In the genomic region with DNA sequence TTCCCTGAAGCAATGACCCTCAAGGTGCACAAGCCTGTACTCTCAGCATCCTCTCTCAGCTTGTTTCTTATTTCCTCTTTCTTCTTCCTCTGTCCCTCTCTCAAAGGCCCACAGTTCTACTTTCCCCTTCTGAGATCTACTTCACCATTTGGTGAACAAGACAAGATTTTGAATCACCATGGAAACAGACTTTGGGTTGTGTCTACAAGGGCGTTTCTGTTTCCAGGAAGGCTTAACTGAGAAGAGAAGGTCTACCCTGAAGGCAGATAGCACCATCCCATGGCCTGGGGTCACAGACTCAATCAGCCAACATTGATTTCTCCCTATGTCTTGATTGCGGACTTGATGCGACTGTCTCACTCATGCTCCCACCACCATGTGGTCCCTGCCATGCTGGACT, we compare ENCODE assay signal across 17 mouse cellular contexts. TPM values are rescaled to one million over a fixed set of nuclear protein-coding genes. Genes with fewer than 3 reads are reported as not detected.
DNase-seq lines count a peak whose midpoint lies in the region; ATAC-seq lines count a peak whose summit lies in the region.
"Had no signal": no experiment of that assay in that cellular context is flagged by ENCODE, and none has a peak within 500 bp of the region (broad histone marks: within the 10 kb centered on the region; RNA-seq: fewer than 3 reads in every experiment).

No protein-coding gene starts in this region.

- peak; percentile 89 for DNase-seq in heart, adult 11 months
- no peak for DNase-seq in heart, embryonic 10.5 days (ENCODE audit: low spot score)
- DNase-seq in CD4-positive helper T cell, adult 2 months (ENCODE audit: low read depth, low spot score) = peak; percentile 78
- no peak for DNase-seq in frontal cortex, postnatal 36 days (ENCODE audit: low spot score in 2 of 2)
- DNase-seq in cerebellum, adult 9-10 months = no peak
- DNase-seq: kidney, postnatal 10 days; liver, postnatal 0 days; right cerebral cortex, adult 18-20 months had no signal

- H3K9me3 ChIP-seq in heart, embryonic 10.5 days = no peaks in the 10 kb centered on the region; the same call in 1 of the 2 replicates
- H3K9me3 ChIP-seq: stomach, embryonic 15.5 days had no signal

- H3K27ac ChIP-seq in heart, embryonic 10.5 days = no peak overlapping the region
- H3K27ac ChIP-seq: forebrain, embryonic 10.5 days; hindbrain, embryonic 13.5 days; limb, embryonic 13.5 days; stomach, embryonic 15.5 days had no signal

- no peak overlapping the region for H3K4me3 ChIP-seq in heart, embryonic 10.5 days
- H3K4me3 ChIP-seq: forebrain, embryonic 10.5 days; hindbrain, embryonic 13.5 days; limb, embryonic 13.5 days; myocyte; stomach, embryonic 15.5 days had no signal

- no peaks in the 10 kb centered on the region for H3K27me3 ChIP-seq in heart, embryonic 10.5 days (ENCODE audit: insufficient read depth, poor library complexity, severe bottlenecking)
- H3K27me3 ChIP-seq: hindbrain, embryonic 13.5 days; limb, embryonic 13.5 days; stomach, embryonic 15.5 days had no signal

- H3K4me1 ChIP-seq in heart, embryonic 10.5 days = peaks cover 6% of the 10 kb centered on the region
- H3K4me1 ChIP-seq: forebrain, embryonic 10.5 days; hindbrain, embryonic 13.5 days; stomach, embryonic 15.5 days had no signal

- H3K36me3 ChIP-seq in heart, embryonic 10.5 days = no peaks in the 10 kb centered on the region; the same call in 1 of the 2 replicates
- H3K36me3 ChIP-seq: forebrain, embryonic 10.5 days; hindbrain, embryonic 13.5 days; limb, embryonic 13.5 days; stomach, embryonic 15.5 days had no signal

- WGBS in heart, embryonic 10.5 days = 79% methylated on average over 3 of the region's 3 CpGs

- ATAC-seq in activated CD4-positive, CD25-positive, alpha-beta regulatory T cell, adult 4 months = peak; percentile 66
- ATAC-seq in megakaryocyte progenitor cell, adult 5-6 weeks (replicated peaks; ENCODE audit: poor library complexity) = peak; percentile 55
- no peak for ATAC-seq in frontal cortex, adult (ENCODE audit: low TSS enrichment)
- ATAC-seq: intestine, postnatal 0 days; liver, postnatal 0 days had no signal

RNA-seq across cellular contexts. Expression of a gene that starts 9.0 kb away (rescaled TPM):
- 7.4 and 12.0 TPM in 2 replicates for polyA plus RNA-seq in heart, embryonic 10.5 days (2016; fragmentation: Nextera tagmentation; extraction: Ambion mirVana)
- polyA plus RNA-seq in activated CD4-positive, CD25-positive, alpha-beta regulatory T cell, adult 4 months (2017; shearing (Covaris generic)) = 10 to 100 TPM; 17.7 to 18.7 TPM
- total RNA-seq in megakaryocyte progenitor cell, adult 5-6 weeks (2015) = 47.3 and 62.2 TPM in 2 replicates
- 23.2 and 23.5 TPM in 2 replicates for total RNA-seq in megakaryocyte progenitor cell, adult 5-6 weeks (2017)

RNA-seq across cellular contexts. Expression of a gene that starts 9.3 kb away (rescaled TPM):
- 0.18 and 0.38 TPM in 2 replicates for polyA plus RNA-seq in heart, embryonic 10.5 days (2016; fragmentation: Nextera tagmentation; extraction: Ambion mirVana)
- 1 to 10 TPM in 1 of 2 experiments, not detected in 1; 1.6 TPM for polyA plus RNA-seq in activated CD4-positive, CD25-positive, alpha-beta regulatory T cell, adult 4 months (2017; shearing (Covaris generic))
- 1.2 and 1.4 TPM in 2 replicates for total RNA-seq in megakaryocyte progenitor cell, adult 5-6 weeks (2015)
- 0.17 TPM in 1 of 2 replicates, not detected in the other for total RNA-seq in megakaryocyte progenitor cell, adult 5-6 weeks (2017)

Comparison
In these comparisons a context has a peak if more than half of its experiments do, and no peak if none do; other contexts are left out.
1. DNase-seq: peak in heart, adult 11 months (single experiment) and CD4-positive helper T cell, adult 2 months (single experiment); none in heart, embryonic 10.5 days (single experiment), frontal cortex, postnatal 36 days (0 of 2) and cerebellum, adult 9-10 months (single experiment).